Mouse (Mus musculus) kidney, adult 2 months (tissue): Measurements from ENCODE around the gene Slc32a1.

ENCODE experiments used
- CTCF ChIP-seq: fragments of 200-500 bp; conservative IDR thresholded peaks from 2 replicates; pipeline ENCODE4 v1.5.1; 2011; ENCODE audit warnings: low read depth, mild to moderate bottlenecking, control low read depth, low read length, moderate library complexity, mixed read lengths; ENCODE audit not compliant: insufficient read depth, insufficient read length
- POLR2A ChIP-seq: fragments of 200-500 bp; IDR thresholded peaks from one replicate; pipeline ENCODE4 v1.6.1; 2011; ENCODE audit warnings: low read depth, low read length, control low read depth

DNA sequence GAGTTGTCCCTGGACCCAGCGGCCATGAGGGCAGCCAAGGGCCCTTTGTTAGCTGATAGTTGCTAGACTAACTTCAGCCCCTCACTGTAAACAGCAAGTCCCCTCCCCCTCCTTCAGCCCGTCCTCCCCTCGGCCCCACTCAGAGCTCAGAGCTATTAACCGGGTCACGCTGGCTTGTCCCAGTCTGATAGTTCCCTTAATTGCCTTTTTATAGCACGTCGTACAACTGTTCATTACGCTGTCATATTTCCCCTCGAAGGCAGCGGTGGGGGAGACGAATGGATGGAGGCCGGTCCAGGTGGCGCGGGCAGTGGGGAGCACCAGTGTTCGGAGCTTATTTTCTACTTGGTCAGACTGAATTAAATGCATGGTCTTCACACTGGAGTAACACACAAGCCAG lies 7.9 kb upstream of the Slc32a1 start:
- TF ChIP-seq CTCF (no peak), POLR2A (no peak)
